Mouse (Mus musculus): ENCODE measurements around the gene Tango6.

Gene Tango6

GRCm38 (mm10) chr8:106682971-106683668 is at the start of gene Tango6:
Tango6 (plus strand) TSS chr8:106683068.
- DNase-seq (ENCODE audit: low spot score in 2 of 2): peak; percentile 95 to 96

DNA sequence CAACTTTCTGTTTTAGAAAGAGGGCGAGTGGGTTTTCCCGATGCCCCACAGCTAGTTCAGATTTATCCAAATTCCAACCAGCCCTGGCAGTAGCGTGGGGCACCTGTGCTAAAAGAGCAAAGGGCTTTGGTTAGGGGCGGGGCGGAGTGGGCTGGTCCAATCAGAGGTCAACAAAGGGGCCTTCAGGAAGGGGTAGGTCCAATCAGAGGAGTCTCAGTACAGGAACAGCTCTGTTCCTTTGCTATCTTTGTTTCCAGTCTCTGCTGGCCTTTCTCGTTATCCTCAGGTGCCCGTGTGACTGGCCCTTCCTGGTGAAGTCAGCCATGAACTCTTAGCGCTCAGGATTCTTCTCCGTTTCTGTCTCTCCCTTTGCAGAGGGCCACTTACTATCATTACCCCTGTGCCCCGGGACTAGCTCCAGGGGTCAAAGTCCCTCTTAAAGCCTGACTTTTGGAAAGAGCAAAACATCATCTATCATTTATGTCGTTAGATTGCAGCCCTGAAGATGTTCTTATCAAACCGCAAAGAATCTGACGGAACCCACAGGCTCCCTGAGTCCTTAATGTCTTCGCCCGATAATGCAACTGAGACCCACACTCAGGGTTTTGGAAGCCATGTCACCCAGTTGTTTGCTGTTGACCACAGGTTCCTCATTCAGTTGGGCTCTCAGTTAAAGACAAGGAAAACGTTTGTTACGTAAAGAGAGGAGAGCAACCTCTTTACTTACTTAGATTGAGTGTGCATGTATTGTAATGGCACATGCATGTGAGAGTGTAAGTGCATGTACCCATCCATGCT is 49.3 kb upstream of the Tango6 start:
- no peak for DNase-seq (ENCODE audit: low spot score in 2 of 2)

DNA sequence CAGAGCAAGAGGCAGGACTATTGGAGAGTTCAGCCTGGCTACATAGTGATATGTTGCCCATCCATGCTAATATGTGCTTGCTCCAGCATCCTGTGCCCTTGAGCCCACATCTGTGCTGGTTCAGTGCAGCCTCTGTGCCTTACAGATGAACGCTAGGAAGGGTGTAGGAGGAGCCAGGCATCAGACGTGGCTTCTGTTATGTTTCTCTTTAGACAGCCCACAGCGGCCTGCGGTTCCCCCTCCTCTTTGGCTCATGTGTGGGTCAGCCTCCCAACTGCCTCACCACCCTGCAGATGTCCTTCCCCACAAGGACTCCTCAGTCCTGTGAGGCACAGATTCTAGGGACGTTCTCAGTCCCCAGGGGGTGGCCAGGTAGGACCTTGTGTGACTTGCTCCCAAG is 47.6 kb upstream of the Tango6 start:
- no peak for DNase-seq (ENCODE audit: low spot score in 2 of 2)

- no peak for DNase-seq (ENCODE audit: low spot score in 2 of 2)
Observed at GRCm38 (mm10) chr8:106637446-106637845, 45.4 kb upstream of the Tango6 start.

DNA sequence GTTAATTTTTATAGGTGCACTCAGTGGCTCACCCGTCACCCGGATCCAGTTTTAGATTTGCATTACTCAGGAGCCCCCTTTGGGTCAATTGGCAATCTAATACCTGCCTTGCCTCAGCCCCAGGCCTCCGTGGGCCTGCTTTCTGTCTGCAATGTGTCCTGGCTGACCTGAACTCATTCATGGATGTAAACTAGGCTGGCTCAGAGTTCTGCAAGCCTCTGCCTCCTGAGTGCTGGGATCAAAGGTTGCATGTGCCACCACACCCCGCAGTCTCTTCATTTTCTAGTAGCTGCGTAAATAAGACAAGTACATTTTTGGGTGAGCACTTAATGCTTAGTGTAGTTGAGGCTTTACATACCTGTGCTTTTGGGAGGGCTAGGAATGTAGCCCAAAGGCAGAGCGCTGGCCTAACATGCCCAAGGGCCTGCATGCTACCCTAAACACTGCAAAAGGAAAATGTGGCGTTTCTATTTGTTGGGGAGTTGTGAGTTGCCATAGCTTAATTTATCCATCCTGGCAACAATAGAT is 44.0 kb upstream of the Tango6 start:
- DNase-seq (ENCODE audit: low spot score in 2 of 2): no peak

DNA sequence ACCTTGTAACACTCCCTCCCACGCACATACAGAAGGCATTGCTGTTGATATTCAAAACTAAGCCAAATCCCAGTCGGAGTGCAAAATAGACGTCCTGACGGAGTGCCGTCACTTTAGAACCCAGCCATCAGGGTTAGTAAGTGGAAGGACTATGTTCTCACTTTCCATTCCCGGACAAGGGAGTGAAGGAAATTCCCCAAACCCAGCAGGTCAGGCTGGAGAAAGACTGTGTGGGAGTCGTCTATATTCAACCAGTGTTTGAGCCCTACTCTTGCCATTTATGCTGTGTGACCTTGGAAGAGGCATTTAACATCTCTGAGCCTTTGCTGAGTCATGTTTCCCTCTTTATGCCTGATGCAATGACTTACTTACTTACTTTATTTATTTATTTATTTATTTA is 42.7 kb upstream of the Tango6 start:
- no peak for DNase-seq (ENCODE audit: low spot score in 2 of 2)

DNA sequence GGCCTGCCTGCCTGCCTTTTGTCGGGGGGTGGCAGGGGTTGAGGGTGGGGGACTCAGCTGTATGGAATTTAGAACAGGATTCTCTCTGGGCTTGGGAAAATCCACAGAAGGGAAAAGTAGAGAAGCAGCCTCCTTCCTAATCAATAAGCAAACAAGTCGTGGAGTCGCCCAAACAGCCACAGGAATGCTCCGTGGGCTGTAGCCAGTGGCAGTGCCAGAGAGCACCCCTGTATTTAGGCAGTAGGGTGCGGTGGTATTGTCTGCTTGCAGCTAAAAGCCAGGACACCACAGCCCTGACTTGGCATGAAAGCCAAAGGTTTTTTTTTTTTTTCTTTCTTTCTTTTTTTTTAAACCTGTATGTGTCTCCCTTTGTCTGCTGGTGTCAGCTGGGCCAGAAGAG is 41.9 kb upstream of the Tango6 start:
- no peak for DNase-seq (ENCODE audit: low spot score in 2 of 2)

DNA sequence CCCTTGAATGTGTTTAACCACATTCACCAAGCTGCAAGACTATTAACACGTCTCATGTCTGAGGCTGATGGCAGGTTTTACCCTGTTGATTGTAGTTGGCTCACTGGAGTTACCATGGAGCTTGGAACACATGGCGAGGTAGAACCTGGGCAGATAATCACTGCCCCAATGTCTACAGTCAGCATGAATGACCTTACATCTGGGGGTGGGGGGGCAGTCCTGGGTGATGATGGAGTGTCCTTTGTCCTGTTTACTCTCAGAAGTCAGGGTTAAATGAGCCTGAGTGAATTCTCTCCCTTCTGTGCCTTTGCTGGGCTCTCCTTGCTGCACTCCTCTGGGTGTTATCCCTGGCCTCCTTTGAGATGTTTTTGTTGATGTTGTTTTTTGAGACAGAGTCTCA is 40.7 kb upstream of the Tango6 start:
- DNase-seq (ENCODE audit: low spot score in 2 of 2): no peak

DNA sequence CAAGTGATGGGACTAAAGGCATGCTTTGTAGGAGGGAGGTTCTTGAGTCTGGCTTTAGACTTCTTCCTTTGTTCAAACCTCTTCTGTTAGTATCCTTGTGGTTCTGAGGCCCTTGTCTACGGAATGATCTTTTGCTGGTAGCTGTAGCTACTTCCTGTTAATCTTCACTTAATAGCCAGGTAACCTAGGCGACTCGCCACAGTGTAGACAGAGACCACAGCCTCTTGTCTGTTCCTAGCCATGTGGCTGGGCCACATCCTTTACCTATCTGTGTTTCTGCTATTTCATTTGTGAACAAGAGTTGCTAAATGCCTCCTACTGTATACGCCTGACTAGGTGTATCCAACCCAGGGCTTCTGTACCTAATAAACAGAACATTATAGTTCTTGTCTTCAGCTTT is 39.8 kb upstream of the Tango6 start:
- no peak for DNase-seq (ENCODE audit: low spot score in 2 of 2)

DNA sequence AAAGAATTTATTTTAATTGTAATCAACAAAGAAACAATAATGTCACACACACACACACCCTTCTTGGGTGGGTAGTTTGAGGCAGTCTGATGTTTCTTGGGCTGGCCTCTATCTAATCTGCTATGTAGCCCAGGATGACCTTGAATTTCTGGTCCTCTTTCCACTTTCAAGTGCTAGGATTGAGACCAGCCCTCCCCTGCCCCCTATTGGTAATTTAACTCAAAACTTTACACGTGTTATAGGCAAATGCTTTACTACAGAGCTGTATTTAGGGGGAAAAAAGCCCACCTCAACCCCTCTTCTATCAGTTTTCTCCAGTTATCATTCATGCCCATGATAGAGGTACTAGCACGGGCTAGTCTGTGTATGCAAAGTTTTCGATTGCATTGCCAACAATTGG is 37.9 kb upstream of the Tango6 start:
- DNase-seq (ENCODE audit: low spot score in 2 of 2): no peak

GRCm38 (mm10) chr8:106646153-106646552 is 36.7 kb upstream of the Tango6 start:
- DNase-seq (ENCODE audit: low spot score in 2 of 2): no peak

GRCm38 (mm10) chr8:106646731-106647130 is 36.1 kb upstream of the Tango6 start:
- no peak for DNase-seq (ENCODE audit: low spot score in 2 of 2)

DNA sequence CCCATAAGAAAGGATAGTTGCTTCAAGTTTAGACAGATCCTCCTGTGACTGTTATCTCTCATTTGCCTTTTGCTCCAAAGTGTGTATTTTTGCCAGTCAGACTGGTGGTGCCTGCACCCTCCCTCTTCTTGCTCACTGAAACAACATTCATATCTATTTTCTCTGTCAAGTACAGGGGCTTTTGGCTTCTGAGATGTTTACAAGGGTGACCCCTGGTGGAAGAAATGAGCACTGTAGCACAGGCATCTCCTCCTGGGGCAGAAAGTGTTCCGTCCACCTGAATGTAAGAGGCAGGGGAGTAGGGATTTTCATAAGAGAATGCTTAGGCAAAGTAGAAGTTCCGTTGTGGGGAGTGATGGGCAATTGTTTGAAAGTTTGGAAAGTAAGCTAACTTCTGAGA is 35.5 kb upstream of the Tango6 start:
- DNase-seq (ENCODE audit: low spot score in 2 of 2): peak; percentile 54 to 83

GRCm38 (mm10) chr8:106648421-106648820 is 34.4 kb upstream of the Tango6 start:
- DNase-seq (ENCODE audit: low spot score in 2 of 2): no peak

GRCm38 (mm10) chr8:106651994-106652393 is 30.9 kb upstream of the Tango6 start:
- no peak for DNase-seq (ENCODE audit: low spot score in 2 of 2)

DNA sequence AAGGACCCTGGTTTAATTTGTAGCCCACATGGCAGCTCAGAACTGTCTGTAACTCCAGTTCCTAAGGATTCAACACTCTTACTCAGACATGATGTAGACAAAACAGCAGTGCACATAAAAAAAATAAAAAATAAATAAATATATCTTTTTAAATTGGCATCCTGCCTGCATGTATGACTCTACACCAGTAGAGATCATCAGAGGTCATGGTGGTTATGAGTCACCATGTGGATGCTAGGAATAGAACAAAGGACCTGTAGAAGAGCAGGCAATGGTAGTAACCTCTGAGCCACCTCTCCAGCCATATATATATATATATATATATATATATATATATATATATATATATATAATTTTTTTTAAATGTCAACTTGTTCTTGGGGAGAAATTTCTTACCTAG is 26.8 kb upstream of the Tango6 start:
- no peak for DNase-seq (ENCODE audit: low spot score in 2 of 2)

DNA sequence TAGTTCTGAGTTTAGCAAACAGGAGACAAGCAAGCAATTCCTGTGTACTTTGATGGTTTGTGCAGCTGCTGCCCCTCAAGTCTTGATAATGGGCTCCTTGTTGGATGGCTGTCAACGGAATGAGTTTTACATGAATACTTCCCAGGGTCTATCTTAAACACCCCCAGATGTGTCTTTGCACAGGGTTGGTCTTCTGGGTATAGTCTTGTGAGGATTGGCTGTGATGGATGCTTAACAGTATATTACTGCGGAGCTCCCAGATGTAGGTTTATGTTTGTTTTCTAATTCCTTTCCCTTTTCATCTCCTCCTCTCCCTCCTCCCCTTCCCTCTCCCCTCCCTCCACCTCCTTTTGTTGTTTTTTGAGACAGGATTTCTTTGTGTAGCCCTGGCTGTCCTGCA is 10.1 kb upstream of the Tango6 start:
- no peak for DNase-seq (ENCODE audit: low spot score in 2 of 2)

GRCm38 (mm10) chr8:106674318-106674717 is 8.6 kb upstream of the Tango6 start:
- no peak for DNase-seq (ENCODE audit: low spot score in 2 of 2)

DNA sequence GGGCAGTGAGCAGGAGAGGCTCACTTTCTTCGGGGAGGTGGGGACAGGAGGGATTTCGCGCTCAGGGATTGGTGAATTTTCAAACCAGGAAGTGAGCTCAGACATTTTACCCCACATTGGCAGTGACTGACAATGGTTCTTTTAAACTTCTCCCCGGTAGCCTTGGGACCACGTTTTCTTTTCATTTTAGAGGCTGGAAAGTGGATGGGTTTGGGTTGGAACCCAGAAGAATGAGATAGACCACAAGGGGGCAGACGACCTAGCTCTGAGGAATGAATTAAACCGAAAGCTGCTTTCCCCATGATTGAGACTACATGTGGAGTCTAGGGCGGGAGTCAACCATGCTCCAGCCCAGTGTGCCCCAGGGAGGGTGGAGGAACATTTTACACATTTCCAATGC is 8.0 kb upstream of the Tango6 start:
- DNase-seq (ENCODE audit: low spot score in 2 of 2): no peak

GRCm38 (mm10) chr8:106684387-106684786 is 1.5 kb downstream of the Tango6 start:
- DNase-seq (ENCODE audit: low spot score in 2 of 2): no peak

- DNase-seq (ENCODE audit: low spot score in 2 of 2): no peak
Observed at GRCm38 (mm10) chr8:106687479-106687878, 4.6 kb downstream of the Tango6 start.

GRCm38 (mm10) chr8:106697748-106698248 is 14.9 kb downstream of the Tango6 start:
- no peak for DNase-seq (ENCODE audit: low spot score in 2 of 2)

DNA sequence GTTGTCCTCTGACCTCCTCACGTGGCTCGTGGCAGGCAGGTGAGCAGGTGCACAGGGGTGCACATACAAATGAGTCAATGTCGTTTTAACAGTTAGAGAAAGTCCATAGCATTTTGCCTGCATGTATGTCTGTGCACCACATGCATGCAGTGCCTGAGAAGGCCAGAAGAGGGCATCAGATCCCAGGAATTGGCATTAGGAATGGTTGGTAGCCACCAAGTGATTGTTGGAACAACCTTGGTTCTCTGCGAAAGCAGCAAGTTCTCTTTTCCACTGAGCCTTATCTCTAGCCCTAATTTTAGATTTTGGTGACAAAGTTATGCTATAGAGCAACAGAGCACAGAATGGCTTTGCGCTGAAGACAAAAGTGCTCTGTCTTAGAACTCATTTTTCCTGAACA is 16.7 kb downstream of the Tango6 start:
- DNase-seq (ENCODE audit: low spot score in 2 of 2): peak; percentile 79 to 87
